Mouse (Mus musculus): ENCODE data around the gene Krt81. TPM values are rescaled to one million over a fixed set of nuclear protein-coding genes. Genes with fewer than 3 reads are reported as not detected.
A peak's percentile ranks its signal among the peaks of the same experiment; 100 is the strongest.

The Krt81 gene
- total RNA-seq (2021): not detected
- long read RNA-seq, experiment 1: 0 reads
- long read RNA-seq, experiment 2: 0 reads

DNA sequence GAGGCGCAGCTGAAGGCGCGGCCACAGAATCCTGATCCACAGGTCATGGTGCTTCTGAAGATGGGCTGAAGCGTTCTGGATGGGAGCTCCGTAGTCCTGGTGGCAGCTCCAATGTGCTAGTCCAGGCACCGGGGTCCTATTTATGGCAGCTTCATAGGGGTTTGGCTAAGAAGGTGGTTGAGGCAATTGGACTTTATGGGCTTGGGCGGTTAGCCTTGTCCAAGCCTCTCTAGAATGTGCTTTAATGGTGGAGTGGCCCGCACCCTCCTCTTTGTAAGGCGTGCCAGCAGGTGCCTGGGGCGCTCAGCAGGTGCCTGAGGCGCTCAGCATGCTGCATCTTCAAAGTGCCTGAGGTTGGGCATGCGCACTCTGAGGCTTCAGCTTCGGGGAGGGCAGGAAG, at the start of gene Krt81:
Gene Krt81 (minus strand): TSS at position 101 of the 400 bp plus-strand sequence.
- no peak for DNase-seq

GRCm38 (mm10) chr15:101508247-101508646, 44.7 kb upstream of the Krt81 start:
- no peak for DNase-seq

GRCm38 (mm10) chr15:101506896-101507758, 43.6 kb upstream of the Krt81 start:
- DNase-seq: no peak

DNA sequence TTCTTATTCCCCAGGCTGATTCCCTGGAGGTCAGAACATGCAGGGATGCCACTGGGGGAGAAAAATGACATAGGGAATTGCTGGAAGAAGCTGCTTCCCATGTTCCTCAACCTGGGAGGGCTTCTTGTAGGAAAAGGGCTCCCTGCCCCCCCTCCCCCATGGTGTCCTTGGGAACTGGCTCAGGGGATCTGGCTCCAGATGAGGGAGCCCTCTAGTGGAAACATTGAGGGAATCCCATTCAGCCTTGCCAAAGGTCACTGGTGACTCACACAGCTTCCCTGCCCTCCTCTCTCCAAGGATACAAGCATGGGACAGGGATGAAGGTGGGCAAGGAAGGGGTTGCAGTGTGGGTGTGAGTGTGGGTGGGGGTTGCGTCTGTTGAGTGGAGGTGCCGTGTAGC, 33.6 kb upstream of the Krt81 start:
- DNase-seq: no peak

DNA sequence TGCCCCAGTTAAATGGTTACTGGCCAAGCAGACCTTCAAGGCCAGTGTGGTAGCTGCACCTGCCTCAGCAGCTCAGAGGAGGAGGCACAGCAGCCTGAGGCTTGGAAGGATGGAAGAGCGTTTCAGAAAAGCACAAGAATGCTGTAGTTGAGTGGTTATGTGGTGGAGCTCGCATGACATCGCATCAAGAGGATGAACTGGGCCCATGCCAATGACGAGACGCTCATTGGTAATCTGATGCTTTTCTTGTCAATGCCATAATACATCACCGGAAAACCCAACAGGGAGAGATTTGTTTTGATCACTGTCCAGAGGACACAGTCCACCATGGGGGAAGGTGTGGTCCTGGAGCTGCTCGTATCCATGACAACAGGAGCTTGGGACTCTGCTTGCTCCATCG, 31.7 kb upstream of the Krt81 start:
- no peak for DNase-seq

- DNase-seq: no peak
Measured at GRCm38 (mm10) chr15:101494203-101494602, 30.7 kb upstream of the Krt81 start.

DNA sequence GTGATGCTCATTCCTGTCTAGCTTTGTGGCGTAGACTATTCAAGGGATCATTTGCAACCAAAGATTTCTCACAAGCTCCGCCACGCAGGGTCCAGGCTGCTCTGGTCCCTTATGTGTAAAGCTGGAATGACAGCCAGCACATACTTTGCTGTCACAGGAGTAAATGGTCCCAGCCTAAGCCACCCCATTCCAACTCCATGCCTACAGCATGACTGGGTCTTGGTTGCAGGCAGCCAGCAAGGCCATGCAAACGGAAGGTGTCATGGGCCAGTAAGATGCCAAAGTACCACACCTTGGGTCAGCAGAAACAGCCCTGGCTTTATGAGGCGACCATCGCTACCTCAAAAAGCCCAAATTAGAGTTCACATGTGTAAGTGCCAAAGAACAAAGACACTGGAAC, 30.2 kb upstream of the Krt81 start:
- no peak for DNase-seq

- DNase-seq: no peak
Measured at GRCm38 (mm10) chr15:101492718-101493117, 29.2 kb upstream of the Krt81 start.

DNA sequence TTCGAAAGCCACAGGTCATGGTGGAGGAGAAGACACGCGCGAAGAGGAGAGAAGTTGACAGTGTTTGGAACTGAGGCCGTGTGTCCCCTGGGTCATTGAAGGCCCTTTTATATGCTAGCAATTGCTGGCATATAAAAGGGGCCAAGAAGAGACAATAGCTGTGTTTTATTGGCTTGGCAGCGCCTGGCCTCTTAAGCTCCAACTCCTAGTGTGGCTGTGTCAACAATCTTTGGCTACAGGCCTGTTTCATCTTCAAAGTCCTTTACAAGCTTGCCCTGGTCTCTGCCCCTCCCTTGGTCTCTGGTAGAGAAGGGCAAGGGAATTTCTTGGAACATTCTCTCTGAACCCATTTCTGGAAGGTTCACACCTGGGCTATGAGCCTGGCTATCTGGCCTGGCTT, 27.9 kb upstream of the Krt81 start, which contains the start of gene Krt83:
Gene Krt83 (minus strand): TSS at position 82 of the 400 bp plus-strand sequence.
- DNase-seq: no peak

DNA sequence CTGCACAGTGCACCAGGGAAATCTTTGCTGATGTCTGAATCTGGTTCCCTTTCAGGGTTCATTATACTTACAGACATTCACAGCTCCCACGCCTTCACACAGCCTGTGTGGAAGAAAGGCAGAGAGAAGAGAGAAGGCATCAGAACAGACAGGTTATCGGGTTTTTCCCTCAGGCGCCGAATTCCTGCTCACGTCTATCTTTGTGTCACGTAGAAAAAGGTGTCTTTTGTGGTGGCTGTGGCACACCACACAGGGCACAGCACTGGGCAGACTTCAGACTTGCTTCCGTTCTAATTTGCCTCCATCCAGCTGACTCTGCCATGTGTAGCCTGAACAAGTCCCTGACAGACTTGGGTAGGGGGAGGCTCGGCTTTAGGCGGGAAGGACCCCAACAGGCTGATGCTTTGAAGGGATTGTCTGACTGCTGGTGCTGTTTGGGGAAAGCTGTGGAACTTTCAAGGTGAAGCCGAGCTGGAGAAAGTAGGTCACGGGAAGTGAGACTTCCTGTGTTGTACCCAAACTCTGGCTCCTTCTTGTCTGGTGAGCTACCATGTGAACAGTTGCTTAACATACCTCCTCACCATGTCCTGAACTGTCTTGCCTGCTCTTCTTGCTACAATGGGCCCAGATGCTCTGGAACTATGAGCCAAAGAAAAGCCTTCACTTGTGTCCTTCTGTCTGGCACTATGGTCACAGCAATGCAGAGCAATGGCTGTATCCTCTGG, 22.5 kb upstream of the Krt81 start:
- no peak for DNase-seq

DNA sequence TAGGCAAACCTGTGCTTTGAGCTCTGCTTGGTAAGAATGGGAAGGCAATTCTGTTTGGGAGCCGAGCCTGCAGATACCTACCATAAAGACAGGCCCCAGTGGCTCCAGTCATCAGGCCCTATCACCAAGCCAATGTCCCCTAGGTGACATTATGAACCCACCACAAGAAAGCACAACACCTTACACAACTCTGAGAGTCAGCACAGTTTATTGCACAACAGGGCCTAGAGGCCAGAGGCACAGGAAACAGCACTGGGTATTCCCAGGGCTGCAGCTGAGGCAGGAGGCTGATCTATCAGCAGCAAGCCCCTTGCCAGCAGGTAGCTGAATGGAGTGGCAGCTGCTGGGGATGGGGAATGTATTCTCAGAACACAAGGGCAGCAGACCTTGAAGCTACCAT, 21.4 kb upstream of the Krt81 start:
- no peak for DNase-seq

- DNase-seq: no peak
Measured at GRCm38 (mm10) chr15:101483646-101484045, 20.1 kb upstream of the Krt81 start.

- DNase-seq: no peak
Measured at GRCm38 (mm10) chr15:101482056-101482455, 18.5 kb upstream of the Krt81 start.

DNA sequence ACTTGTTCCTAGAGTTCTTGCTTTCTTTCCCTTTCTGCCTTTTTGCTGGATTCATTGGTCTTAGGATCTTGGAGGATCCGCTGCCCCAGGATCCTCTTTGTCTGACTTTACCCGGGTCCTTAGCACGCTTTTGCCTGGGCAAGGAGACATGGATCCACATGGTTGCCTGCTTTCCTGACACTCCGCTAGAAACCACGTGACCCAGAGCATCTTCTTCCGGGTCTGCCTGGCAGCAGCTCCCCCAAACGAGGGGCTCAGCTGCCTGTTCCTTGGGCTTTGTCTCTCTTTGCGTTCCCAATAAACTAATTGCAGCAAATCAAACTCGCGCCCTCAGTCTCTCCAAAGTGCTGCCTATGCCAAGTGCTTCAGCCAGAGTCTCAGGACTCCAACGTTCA, 16.1 kb upstream of the Krt81 start:
- DNase-seq: no peak

- DNase-seq: peak; percentile 60
Measured at GRCm38 (mm10) chr15:101479007-101479665, 15.6 kb upstream of the Krt81 start.

DNA sequence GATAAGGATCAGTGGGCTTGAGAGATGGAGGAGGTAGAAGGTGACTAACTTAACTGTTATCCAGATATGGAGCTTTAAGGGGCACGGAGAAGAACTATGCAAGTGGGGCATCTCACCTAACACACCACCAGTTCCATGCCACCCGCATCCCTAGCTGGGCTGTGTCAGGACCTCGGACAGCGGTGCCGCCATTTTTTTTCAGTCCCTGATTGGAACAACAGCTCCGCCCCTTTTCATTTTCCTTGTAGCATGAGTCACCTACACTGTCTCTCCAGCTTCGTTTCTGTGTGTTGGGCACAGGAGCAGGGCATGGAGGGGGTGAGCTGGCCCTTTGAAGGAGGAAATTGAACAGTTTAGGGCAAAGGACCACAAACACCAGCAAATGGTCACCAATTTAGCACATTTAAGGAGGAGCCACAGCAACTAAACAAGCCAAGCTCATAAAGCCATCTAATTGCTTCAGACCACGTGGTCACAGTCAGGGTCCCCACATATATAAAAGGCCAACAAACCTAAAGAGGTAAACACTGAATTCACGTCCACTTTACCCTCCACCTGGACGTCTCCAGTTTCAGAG, 9.5 kb upstream of the Krt81 start, which contains the start of gene Krt86:
Gene Krt86 (plus strand): TSS at position 527 of the 577 bp plus-strand sequence.
- DNase-seq: peak; percentile 32

- no peak for DNase-seq
Measured at GRCm38 (mm10) chr15:101469093-101469492, 5.5 kb upstream of the Krt81 start.

GRCm38 (mm10) chr15:101459283-101459682, 4.3 kb downstream of the Krt81 start:
- peak; percentile 21 for DNase-seq

- DNase-seq: no peak
Measured at GRCm38 (mm10) chr15:101458361-101458930, 5.1 kb downstream of the Krt81 start.

GRCm38 (mm10) chr15:101455891-101456290, 7.7 kb downstream of the Krt81 start:
- no peak for DNase-seq

DNA sequence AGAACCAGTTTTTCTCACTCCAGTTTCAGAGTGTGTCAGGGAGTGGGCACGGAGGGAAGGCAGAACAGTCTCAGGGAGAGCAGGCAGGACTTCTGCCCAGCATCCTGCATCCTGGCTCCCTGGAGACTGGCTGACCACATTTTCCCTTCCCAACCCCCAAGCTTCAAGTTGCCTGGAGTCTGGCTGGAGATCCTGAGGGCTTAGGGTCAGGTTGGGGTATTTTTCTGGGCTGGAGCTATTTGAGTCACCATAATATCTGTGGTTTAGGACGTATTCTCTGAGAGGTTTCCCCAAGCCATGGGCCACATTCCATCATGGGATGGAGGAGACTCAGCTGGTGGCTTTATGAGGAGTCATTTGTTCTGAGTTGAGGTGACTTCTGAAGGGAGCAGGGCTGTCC, 8.3 kb downstream of the Krt81 start:
- DNase-seq: no peak

GRCm38 (mm10) chr15:101454774-101455173, 8.8 kb downstream of the Krt81 start:
- no peak for DNase-seq

Data from gastrocnemius, postnatal 10 days (tissue).